Mouse (Mus musculus) E14TG2a.4 (cell line): Measurements from ENCODE around the gene Trdmt1.

ENCODE experiments used
- CTCF ChIP-seq: conservative IDR thresholded peaks from 2 replicates; pipeline ENCODE4 v1.5.1; 2014; ENCODE audit warnings: low read length
- NANOG ChIP-seq: IDR thresholded peaks from 2 replicates; pipeline ENCODE4 v1.6.1; 2014; ENCODE audit warnings: borderline replicate concordance, low read length, mixed read lengths
- POU5F1 ChIP-seq: IDR thresholded peaks from 2 replicates; pipeline ENCODE4 v1.6.1; 2014; ENCODE audit warnings: low read length, borderline replicate concordance

DNA sequence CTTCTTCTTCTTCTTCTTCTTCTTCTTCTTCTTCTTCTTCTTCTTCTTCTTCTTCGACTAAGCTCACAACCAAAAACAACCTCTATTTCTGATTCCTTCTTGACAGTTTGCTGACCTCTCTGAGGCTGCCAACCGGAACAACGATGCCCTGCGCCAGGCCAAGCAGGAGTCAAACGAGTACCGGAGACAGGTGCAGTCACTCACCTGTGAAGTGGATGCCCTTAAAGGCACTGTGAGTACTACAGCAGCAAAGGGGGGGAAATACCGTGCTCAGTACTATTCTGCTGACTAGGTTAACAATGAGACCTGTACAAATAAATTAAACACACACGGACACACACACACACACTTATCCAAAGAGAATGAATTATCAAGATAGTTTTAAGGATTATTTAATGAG, 34.8 kb upstream of the Trdmt1 start:
- TF ChIP-seq NANOG = no peak
- TF ChIP-seq CTCF = no peak
- no peak for TF ChIP-seq POU5F1
